Mouse (Mus musculus) megakaryocyte, embryonic 14.5 days (primary cell): ENCODE results near the gene Col4a2. TPM values are rescaled to one million over a fixed set of nuclear protein-coding genes. Genes with fewer than 3 reads are reported as not detected.
A peak's percentile ranks its signal among the peaks of the same experiment; 100 is the strongest.

Experiments used
- H3K27me3 ChIP-seq: replicated peaks from 2 replicates; pipeline ENCODE3; 2012; ENCODE audit warnings: inconsistent platforms
- H3K36me3 ChIP-seq: replicated peaks from 2 replicates; pipeline ENCODE3; 2012; ENCODE audit warnings: low read length, inconsistent platforms, mixed read lengths
- H3K4me1 ChIP-seq: 2 replicates; pipeline ENCODE4 v1.6.1; 2012; ENCODE audit warnings: inconsistent platforms
- H3K4me3 ChIP-seq: replicated peaks from 2 replicates; pipeline ENCODE3; 2012; ENCODE audit warnings: moderate library complexity, mild to moderate bottlenecking, inconsistent platforms
- H3K9me3 ChIP-seq: 2 replicates; pipeline ENCODE4 v1.6.1; 2012; ENCODE audit warnings: inconsistent platforms
- FLI1 ChIP-seq: IDR thresholded peaks from 2 replicates; pipeline ENCODE4 v1.6.1; 2012; ENCODE audit warnings: low read length, inconsistent platforms, mixed read lengths
- GATA1 ChIP-seq: IDR thresholded peaks from 3 replicates; pipeline ENCODE4 v1.6.1; 2012; ENCODE audit warnings: mixed read lengths, low read length, inconsistent platforms, borderline replicate concordance
- polyA plus RNA-seq: library from polyadenylated mRNA; stranded (reverse); fragments of >175 nt; gene quantifications from 2 replicates; pipeline ENCODE4 v1.2.3, GENCODE M21; 2012; ENCODE audit warnings: low replicate concordance; ENCODE audit not compliant: insufficient read depth

Gene Col4a2
- polyA plus RNA-seq, 1 experiment = 1.0 TPM

DNA sequence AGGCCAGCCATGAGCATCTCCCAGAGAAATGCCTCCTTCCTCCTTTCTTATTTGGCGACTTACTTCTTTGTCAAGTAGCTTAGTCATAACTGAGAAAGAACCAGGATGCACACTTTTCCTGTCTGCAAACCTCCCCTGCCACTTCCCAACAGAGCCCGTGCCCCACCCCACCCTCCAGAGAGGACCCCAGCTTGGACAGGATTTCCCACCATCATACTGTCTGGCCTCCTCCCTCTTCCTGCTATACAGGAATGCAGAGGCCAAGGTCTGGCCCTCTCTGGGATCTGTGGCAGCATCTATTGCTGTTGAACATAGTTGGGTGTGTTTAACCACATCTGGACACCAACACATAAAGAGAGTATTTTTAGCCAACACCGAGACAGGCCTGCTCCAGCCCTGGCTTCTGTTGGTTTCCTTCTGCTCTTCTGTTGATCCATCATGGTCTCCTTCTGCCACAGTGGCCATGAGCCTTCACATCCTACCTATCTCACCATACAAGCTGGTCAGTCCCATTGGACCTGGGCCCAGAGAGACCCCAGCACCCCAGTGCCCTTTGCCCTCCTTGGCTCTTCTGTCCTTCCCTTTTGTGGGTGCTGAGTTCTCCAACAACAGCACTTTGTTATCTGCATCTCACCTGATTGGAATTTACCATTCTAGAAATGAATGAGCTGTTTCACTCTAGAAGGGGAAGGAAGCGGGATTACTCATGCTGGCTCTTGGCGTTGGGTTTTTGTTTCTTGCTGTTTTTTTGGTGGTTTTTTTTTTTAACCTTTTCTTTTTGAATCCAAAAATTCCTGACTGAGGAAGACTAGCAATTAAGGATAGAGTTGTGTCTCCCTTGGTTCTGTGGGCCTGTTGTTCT, 10.3 kb downstream of the Col4a2 start:
- Histone ChIP-seq H3K9me3 (no peaks in the 10 kb centered on the region), H3K4me3 (peak overlapping the region; percentile 50), H3K27me3 (peaks cover 57% of the 10 kb centered on the region), H3K4me1 (peaks cover 52% of the 10 kb centered on the region), H3K36me3 (no peaks in the 10 kb centered on the region)
- TF ChIP-seq GATA1 (no peak), FLI1 (no peak)

DNA sequence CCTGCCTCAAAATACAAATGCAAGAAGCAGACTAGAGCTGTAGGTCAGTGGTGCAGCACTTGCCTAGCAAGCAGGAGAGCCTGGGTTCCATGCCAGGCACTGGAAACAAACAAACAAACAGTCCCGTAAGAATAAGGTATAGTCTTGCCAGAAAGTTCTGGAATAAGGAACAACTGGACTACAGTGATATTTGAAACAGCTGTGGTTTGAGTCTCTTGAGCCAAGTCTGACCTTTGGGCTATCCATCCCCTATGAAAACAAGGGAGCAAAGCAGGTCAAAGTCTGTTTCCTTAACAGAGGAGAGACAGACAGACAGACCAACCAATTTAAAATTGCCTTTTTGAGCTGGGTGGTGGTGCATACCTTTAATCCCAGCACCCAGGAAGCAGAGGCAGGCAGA, 11.1 kb downstream of the Col4a2 start:
- Histone ChIP-seq H3K4me1 (peaks cover 56% of the 10 kb centered on the region), H3K9me3 (no peaks in the 10 kb centered on the region), H3K4me3 (peak overlapping the region; percentile 40), H3K36me3 (no peaks in the 10 kb centered on the region), H3K27me3 (peaks cover 55% of the 10 kb centered on the region)
- TF ChIP-seq FLI1 (no peak), GATA1 (no peak)

DNA sequence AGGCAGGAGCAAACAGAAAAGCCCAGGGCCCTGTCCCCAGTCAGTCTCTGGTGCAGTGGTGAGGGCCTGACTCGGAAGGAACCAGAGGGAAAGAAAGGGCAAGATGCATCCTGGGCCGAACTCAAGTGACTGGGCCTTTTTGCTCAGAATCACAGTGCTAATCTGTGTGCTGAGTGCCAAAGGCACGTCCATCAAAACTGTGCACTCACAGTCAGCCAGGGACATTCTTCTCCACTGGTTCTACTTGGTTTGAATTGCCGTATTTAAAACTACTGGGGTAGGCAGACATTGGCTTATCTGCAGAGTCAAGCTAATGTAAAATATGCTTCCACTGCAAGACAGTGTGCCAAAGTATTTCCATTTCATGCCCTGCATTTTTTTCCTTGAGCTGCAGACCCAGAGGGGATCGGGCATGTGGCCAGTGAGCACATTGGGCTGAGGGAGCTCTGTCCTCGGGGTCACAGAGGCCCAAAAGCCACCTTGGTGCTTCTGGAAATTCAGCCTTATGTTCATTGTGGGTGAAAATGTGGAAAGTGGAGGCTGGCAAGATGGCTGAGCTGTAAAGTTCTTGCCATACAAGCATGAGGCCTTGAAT, 12.3 kb downstream of the Col4a2 start:
- TF ChIP-seq GATA1 (no peak), FLI1 (no peak)
- H3K4me3 ChIP-seq = no peak overlapping the region
- H3K27me3 ChIP-seq = peaks cover 52% of the 10 kb centered on the region
- H3K4me1 ChIP-seq = peaks cover 52% of the 10 kb centered on the region
- H3K36me3 ChIP-seq = no peaks in the 10 kb centered on the region
- H3K9me3 ChIP-seq = no peaks in the 10 kb centered on the region

DNA sequence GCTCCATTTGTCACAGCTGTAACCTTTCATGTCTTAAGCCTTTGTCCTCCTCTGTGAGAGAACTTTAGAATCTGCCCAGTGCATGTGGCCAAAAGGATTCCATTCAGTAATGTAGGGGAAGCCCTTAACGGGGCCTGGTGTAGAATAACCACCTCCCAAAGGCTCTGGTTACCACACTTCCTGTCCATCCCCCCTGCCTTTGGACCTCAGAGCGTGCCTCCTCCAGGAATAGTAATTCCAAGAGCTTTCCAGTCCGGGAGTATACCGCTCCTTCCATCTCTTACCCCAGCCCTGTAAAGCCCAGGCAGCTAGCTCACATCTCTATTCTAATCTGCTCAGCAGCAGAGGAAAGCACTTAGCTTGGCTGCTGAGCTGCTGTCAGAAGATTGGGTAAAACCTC, 14.7 kb downstream of the Col4a2 start:
- no peak overlapping the region for H3K4me3 ChIP-seq
- no peaks in the 10 kb centered on the region for H3K9me3 ChIP-seq
- peaks cover 62% of the 10 kb centered on the region for H3K27me3 ChIP-seq
- TF ChIP-seq GATA1 = no peak
- H3K4me1 ChIP-seq = peaks cover 49% of the 10 kb centered on the region
- no peaks in the 10 kb centered on the region for H3K36me3 ChIP-seq

DNA sequence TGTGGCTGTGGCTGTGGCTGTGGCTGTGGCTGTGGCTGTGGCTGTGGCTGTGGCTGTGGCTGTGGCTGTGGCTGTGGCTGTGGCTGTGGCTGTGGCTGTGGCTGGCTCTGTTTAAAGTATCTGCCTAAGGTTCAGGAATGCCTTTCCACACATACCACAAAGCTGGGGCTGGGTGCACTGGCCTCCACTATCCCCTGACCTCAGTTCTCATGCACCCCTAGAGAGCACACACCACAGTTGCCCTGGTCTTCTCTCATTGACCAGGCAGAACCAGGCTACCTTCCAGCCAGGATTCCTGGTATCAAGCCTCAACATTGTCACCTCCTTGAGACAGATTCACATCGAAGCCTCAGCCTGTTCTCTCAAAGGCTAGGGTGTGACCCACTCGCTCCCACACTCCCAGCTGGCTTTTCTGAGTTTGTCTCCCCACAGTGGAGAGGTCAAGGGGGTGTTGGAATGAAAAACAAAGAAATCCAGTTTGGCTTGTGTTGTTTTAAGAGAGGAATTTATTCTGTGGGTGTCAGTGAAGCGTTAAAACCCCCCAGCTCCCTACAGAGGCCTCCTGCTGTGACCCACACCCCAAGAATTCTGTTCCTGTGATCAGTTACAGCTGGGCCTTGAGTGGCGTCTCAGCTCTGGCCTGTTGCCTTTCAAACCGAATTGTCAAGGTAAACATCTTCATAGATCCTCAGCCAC, 15.3 kb downstream of the Col4a2 start:
- TF ChIP-seq FLI1 = no peak
- no peak for TF ChIP-seq GATA1
- H3K4me3 ChIP-seq = no peak overlapping the region
- peaks cover 65% of the 10 kb centered on the region for H3K27me3 ChIP-seq
- H3K4me1 ChIP-seq = peaks cover 44% of the 10 kb centered on the region
- H3K9me3 ChIP-seq = no peaks in the 10 kb centered on the region
- no peaks in the 10 kb centered on the region for H3K36me3 ChIP-seq

DNA sequence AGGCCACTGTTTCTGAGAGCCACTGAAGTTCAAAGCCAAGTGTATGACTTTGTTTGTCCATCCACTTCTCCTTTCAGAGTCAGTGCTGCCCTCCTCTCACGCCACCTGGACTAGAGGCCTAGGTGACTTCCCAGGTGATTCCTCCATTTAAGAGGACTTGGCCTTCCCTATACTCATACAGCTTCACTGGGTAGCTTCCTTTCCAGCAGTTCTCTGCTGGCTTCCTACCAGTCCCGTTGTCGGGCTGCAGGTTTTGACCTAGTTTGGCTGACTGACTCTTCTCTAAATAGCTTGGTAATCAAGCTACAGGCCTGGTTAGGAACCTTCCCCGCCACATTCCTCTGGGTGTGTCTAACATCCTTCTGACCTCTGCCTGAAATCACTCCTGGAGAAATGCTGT, 19.0 kb downstream of the Col4a2 start:
- Histone ChIP-seq H3K9me3 (no peaks in the 10 kb centered on the region), H3K4me1 (peaks cover 47% of the 10 kb centered on the region), H3K27me3 (peaks cover 77% of the 10 kb centered on the region), H3K36me3 (no peaks in the 10 kb centered on the region), H3K4me3 (no peak overlapping the region)
- TF ChIP-seq FLI1 (no peak), GATA1 (no peak)

DNA sequence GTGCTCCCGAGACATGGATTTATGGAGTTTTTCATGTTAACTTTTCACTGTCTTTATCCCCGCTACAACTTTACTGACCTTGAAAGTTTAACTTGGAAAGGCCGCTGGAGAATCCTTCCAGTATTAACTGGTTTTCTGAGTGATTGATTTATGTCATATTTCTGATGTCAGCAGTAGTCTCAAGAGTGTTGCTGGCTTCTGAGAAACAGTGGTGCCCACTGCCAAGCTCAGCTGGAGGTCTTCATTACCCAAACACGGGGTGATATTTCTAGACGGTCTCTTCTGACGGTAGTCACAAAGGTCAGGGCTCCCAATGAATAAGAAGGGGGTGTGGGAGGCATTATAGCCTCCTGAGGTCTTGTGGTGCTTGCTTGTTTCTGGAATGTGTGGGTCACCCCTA, 21.1 kb downstream of the Col4a2 start:
- peaks cover 35% of the 10 kb centered on the region for H3K4me1 ChIP-seq
- no peaks in the 10 kb centered on the region for H3K9me3 ChIP-seq
- TF ChIP-seq GATA1 = no peak
- TF ChIP-seq FLI1 = no peak
- H3K36me3 ChIP-seq = no peaks in the 10 kb centered on the region
- no peak overlapping the region for H3K4me3 ChIP-seq
- peaks cover 75% of the 10 kb centered on the region for H3K27me3 ChIP-seq

DNA sequence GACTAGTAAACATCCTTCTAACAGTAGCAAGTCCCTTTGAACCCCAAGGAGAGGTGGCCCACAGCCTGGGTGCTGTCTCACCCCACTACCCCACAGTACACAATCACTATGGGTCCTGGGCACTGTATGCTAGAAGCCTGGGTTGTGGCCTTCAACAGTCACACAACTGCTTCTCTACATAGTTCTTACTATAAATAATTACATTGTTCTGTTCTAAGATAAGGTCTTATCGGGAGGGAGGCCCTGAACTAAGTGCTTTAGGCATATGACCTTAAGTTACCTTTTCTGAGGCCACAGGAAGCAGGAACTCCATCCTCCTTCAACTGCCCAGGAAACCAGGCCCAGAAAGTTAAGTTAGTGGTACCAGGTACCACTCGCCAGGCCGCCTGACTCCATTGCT, 21.9 kb downstream of the Col4a2 start:
- Histone ChIP-seq H3K4me3 (no peak overlapping the region), H3K4me1 (peaks cover 35% of the 10 kb centered on the region), H3K9me3 (no peaks in the 10 kb centered on the region), H3K27me3 (peaks cover 75% of the 10 kb centered on the region), H3K36me3 (no peaks in the 10 kb centered on the region)
- TF ChIP-seq FLI1 = no peak
- TF ChIP-seq GATA1 = no peak

DNA sequence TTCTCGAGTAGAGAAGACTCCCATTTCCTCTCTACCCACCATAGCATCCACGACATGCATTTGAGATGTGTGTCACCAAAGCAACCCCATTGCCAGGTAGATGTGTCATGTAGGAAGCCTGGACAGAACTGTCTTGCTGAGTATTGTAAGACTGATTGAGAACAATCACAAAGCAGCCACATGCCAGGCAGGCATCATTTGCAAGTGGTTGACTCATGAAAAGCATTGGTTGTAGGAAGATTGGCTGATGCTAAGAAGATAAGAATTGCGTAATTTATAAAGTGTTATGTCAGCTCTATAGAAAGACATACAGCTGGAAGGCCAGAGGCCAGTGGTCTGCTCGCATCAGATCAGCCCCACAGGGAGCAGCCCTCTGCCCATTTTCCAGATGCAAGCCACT, 22.6 kb downstream of the Col4a2 start:
- peaks cover 79% of the 10 kb centered on the region for H3K27me3 ChIP-seq
- TF ChIP-seq GATA1 (no peak), FLI1 (no peak)
- H3K4me3 ChIP-seq = no peak overlapping the region
- H3K36me3 ChIP-seq = no peaks in the 10 kb centered on the region
- peaks cover 39% of the 10 kb centered on the region for H3K4me1 ChIP-seq
- H3K9me3 ChIP-seq = no peaks in the 10 kb centered on the region

DNA sequence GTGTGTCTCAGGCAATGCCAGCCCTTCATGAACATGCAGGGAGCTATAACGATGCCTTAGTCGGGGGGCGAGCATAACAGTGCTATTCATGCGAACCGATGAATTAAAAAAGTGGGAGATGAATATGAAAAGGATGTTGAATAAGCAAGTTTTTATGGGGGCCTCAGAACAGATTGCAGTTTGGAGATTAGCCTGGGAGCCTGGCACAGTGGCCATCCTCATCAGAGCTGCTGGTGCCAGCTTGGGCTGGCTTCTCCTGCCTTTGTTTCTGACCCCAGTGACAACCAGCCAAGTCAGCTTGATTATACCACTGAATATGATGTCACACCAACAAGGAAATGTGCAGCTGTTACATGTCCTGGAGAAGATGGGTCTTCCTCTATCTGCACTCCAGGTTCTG, 23.7 kb downstream of the Col4a2 start:
- Histone ChIP-seq H3K27me3 (peaks cover 76% of the 10 kb centered on the region), H3K4me3 (no peak overlapping the region), H3K4me1 (peaks cover 44% of the 10 kb centered on the region), H3K9me3 (no peaks in the 10 kb centered on the region), H3K36me3 (no peaks in the 10 kb centered on the region)
- TF ChIP-seq GATA1 (no peak), FLI1 (no peak)
